Mouse (Mus musculus): Measurements from ENCODE around the gene Fgf8.

Fgf8 gene

DNA sequence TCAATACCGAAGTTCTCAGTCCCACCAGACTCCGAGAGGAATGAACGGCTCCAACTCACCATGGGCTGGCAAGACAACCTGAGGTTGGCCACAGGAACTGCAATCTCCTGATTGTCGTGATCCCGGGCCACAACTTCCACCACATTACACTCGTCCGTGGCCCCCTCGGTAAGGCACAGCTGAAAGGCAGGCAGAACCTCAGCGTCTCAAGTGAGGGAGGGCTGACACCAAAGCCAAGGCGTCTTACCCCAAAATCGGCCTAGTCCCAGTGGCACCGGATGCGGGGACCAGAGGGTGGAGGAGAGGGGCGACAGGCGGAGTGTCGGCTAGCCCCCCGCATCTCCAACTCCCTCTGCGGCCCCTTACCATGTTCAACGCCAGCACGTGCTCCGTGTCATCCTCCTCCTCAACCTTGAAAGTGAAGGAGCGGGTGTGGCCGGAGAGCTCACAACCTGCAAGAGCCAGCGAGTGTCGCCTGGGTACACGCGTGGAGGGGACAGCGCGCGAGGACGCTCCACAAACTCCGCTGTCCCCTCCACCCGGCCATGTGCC is 6.1 kb upstream of the Fgf8 start:
- peak in 1 of 2 experiments; percentile 19 for DNase-seq (ENCODE audit: low spot score in 2 of 2)

DNA sequence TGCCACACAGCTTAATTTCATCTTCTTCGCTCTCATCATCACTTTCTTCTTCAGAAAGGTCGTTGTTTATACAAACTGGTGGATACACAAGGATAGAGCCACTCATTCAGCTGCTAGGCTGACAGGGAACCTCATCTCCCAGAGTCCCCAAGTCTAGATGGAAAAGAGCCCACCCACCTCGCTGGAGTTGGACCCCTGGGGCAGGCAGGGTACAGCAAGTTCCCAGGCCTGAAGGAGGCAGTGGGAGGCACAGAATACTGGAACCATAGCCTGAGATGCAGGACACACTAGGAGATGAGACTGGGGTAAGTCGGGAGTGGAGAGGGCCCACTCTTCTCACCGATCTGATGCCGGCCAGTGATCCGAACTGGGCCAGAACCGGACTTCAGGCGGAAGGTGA is 5.5 kb upstream of the Fgf8 start:
- DNase-seq (ENCODE audit: low spot score in 2 of 2): no peak

- peak; percentile 38 to 79 for DNase-seq (ENCODE audit: low spot score in 2 of 2)
These were observed 4.5 kb upstream of the Fgf8 start for GRCm38 (mm10) chr19:45747028-45747867.

DNA sequence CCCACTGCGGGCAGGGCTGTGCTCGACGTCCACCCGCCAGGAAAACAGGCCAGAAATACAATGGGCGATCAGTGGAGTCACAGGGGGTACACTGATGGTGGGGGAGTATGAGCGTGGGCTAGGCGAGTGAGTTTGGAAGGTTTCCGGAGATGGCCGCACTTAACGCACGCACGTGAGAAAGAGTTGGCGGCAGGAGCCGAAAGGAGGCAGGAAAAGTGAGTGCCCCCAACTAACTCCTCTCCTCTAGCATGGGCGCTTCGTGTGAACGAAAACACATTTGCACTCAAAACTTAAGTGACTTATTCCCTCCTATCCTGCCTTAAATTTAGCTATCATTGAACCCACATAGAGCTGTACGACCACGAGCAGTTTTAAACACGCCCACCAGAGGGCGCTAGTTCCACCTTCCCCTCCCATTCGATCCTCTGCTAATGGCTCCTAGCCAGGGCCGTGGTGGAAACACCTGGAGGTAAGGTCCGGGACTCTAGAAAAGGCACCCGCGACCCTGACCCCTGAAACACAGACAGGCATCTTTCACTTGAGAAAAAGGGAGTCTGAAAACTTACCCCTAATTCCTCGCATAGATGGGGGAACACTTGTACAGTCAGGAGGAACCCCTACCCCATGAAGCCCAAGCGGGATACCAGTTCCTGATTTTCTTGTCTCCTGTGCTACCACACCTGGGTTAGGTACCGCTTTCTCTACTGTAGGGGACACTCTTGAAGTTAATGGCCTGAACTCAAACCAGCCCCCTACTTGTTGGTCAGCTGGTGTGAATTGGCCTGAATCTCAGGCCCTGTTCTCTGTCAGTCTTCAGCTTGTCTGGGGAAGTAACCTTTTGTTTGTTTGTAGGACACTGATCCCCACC is 3.7 kb upstream of the Fgf8 start:
- DNase-seq (ENCODE audit: low spot score in 2 of 2): peak; percentile 61 to 70

DNA sequence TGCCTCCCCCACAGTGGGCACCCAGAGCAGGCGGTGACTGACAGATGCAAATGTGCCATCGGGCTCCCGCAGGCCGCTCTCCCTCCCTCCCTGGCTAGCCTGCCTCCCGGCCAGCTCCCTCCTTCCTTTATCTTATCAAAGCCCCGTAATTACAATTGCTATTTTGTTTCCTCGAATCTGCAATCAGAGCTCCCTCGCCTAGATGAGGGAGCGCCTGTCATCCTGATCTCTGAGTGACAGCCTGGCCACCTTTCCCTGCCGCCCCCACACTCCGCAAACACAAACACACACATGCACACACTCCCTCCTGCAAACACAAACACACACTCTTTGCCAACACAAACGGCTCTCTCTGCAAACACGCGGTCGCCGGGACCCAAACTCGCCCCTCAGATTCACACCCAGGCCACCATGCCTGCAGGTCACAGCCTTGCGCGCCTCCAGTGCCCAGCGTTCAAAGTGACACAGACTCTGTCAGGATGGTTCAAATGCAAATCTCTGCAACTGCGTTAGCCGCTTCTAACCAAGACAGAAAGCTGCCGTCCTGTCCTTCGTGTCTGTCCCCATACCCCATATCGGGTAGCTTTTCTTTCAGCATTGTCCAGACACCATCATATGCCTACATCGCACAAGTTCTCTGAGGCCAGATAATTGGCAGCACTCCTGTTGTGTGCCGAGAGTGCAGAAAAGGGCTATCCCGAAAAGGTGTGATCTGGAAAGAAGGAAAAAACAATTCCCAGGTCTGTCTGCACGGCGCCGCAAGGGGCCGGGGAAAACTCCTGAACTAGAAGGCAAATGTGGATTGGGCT is 2.8 kb upstream of the Fgf8 start:
- no peak for DNase-seq (ENCODE audit: low spot score in 2 of 2)

DNA sequence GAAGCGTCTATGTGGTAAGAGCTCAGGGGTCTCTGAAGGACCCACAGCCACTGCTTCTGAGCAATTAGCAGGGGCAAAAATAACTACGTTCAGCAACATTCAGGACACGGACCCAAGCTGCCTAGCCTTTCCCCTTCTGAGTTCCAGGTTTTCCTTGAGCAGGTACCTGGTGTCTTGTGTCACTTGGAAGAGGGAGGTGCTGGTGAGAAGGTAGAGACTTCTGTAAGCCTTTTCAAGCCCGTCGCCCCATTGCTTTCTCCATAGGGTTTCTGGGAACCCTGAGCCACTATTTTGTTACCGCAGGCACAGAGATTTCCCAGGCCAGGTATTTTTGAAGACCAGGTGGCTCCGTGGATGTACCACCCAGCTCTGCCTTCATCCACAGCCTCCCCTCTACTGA is 904 bp upstream of the Fgf8 start:
- DNase-seq (ENCODE audit: low spot score in 2 of 2): no peak

DNA sequence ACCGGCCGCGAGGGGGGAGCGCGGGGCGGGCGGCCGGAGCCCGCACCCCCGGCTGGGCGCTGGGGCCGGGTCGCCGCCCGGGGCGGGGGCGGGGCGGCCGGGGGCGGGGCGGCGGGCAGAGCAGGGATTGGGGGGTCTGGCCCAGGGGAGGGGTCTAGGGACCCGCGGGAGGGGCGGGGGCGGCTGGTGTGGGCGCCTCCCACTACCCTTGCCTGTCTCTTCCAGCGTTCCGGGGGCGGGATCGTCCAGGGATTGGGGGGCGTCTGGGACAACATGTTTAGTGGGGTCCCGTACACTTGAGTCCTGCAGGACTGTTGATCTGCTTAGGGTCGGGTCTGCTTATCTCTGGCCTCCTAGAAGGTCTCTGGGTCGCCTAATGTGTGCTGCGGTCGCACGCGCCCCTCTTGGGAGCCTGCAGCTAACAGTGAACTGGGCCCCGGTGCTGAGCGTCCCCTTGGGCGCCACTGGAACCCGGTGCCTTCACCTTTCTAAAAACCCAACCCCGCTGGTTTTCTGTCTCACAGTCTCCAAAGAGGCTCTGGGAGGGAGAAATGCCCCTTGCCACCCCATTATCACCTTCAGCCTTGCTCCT is 365 bp upstream of the Fgf8 start:
- DNase-seq (ENCODE audit: low spot score in 2 of 2): no peak

- no peak for DNase-seq (ENCODE audit: low spot score in 2 of 2)
These were observed 1.1 kb downstream of the Fgf8 start for GRCm38 (mm10) chr19:45741431-45742217.

DNA sequence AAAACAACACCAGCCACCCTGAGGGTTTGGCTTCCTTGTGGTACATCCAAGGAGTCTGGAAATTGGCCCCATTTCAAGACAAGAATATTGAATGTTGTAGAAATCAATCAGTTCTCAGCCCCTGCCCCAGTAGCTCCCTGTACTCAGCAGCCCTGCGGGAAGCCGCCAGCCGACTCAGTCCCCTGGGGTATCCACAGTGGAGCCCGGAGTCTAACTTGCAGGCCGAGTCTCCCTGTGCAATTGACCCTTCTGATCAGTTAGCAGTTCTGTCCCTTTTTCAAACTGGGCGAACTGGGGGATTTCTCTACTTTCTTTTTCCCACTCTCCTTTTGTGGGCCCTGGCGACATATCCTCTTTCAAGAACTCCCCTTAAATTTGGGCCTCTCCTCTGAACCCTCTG is 1.9 kb downstream of the Fgf8 start:
- no peak for DNase-seq (ENCODE audit: low spot score in 2 of 2)

DNA sequence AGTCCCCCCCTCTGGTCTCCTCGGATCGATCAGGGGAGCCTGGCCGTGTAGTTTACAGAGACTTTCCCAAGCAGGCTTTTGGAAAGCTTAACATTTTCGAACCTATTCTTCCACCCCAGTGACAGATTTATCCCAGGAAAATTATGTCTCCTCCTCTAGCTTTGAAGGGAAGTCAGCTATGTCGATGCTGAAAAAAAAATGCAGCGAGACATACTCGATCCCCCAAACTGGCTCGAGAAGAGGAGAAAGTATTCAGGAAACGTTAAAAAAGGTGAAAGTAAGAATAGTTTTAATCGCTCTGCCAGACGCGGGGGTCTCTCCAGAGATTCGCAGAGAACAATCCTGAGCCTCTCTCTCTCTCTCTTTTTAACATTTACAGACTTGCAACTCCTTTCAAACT is 2.5 kb downstream of the Fgf8 start:
- no peak for DNase-seq (ENCODE audit: low spot score in 2 of 2)

DNA sequence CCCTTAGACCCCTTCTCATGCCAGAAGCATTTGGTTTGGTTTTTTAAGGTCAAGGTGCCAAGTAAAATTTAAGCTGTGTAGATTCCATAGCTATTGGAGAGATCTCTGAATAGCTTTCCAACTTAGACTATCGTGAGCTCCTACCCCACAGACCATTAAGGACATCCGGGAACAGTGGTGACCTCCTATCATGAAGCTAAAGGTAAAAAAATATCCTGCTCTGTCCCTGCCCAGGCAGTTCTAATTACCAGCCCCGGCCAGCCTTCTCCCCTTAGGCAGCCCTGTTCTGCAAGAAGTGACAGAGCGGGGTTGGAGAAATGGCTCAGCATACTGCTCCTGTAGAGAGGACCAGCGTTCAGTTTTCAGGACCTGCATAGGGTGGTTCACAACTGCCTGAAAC is 4.2 kb downstream of the Fgf8 start:
- no peak for DNase-seq (ENCODE audit: low spot score in 2 of 2)

- no peak for DNase-seq (ENCODE audit: low spot score in 2 of 2)
These were observed 4.8 kb downstream of the Fgf8 start for GRCm38 (mm10) chr19:45737846-45738484.

GRCm38 (mm10) chr19:45737208-45737845 is 5.4 kb downstream of the Fgf8 start:
- no peak for DNase-seq (ENCODE audit: low spot score in 2 of 2)

DNA sequence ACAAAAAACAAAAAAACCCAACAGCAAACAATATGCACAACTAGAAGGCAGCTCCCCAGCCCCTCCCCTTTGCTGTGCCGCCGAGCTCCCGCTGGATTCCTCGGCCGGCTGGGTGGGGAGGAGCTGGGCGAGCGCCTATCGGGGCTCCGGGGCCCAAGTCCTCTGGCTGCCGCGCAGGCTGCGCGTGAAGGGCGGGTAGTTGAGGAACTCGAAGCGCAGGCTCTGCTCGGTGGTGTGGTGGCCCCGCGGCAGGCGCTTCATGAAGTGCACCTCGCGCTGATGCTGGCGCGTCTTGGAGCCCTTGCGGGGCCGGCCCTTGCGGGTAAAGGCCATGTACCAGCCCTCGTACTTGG is 5.9 kb downstream of the Fgf8 start:
- no peak for DNase-seq (ENCODE audit: low spot score in 2 of 2)

DNA sequence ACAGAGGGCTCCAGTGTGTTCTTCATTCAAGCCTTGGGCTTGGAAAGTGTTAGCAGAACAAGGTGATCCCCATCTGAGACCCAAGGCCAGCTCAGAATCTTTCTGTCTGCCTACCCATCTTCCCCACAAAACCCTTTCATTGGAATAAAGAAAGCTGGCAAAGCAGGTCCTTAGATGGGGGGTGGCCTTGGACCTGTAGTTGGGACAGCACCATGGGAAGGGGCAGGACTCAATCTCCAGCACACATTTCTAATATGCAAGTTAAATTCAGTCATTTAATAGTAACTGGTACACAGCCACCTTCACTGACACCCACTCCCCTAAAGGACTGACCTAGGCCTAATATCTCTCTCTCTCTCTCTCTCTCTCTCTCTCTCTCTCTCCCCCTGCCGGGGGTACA is 6.5 kb downstream of the Fgf8 start:
- no peak for DNase-seq (ENCODE audit: low spot score in 2 of 2)

DNA sequence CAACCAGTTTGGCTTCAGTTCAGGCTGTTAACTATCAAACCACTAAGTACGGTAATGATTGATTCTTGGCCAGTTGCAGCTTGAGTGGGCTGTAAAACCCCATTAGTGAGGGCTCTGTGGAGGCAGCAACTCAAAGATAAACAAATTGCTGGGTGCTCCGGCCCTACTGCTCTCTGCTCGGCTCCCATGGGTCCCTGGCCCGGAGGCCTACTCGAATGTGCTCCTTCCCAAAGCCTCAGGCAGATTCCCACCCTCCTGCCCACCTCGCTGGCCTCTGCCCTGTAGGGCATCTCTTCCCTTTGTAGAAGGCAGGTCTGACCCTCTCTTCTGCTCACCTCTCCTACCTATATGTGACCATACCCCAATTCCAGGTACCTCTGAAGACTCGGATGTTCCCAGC is 8.0 kb downstream of the Fgf8 start:
- no peak for DNase-seq (ENCODE audit: low spot score in 2 of 2)

GRCm38 (mm10) chr19:45734191-45734590 is 8.5 kb downstream of the Fgf8 start:
- no peak for DNase-seq (ENCODE audit: low spot score in 2 of 2)

- no peak for DNase-seq (ENCODE audit: low spot score in 2 of 2)
These were observed 9.2 kb downstream of the Fgf8 start for GRCm38 (mm10) chr19:45733564-45733963.

DNA sequence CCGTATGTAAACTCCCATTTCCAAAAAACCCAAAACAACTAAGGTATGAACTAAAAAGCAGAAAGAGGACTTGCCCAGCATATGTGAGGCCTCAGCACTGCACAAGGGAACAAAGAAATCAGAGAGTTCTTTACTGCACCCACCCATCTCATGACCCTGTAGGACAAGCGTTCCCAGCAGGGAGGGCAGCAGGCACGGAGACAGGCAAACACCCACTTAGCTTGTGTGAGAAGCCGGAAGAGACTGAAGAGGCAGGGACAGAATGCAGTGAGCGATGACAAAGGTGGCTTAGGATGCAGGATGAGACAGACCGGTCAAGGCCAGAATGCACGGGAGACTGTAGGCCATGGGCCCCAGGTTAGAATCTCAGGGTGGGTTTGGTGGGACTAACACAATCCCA is 11.1 kb downstream of the Fgf8 start:
- no peak for DNase-seq (ENCODE audit: low spot score in 2 of 2)

- DNase-seq (ENCODE audit: low spot score in 2 of 2): no peak
These were observed 12.7 kb downstream of the Fgf8 start for GRCm38 (mm10) chr19:45730042-45730441.
